Mouse (Mus musculus): Measurements from ENCODE around the gene Polg2. TPM values are rescaled to one million over a fixed set of nuclear protein-coding genes. Genes with fewer than 3 reads are reported as not detected.

Polg2 gene
- 8.6 and 9.9 TPM in 2 replicates for polyA plus RNA-seq (2014; fragmentation: Nextera tagmentation; extraction: Ambion mirVana)

DNA sequence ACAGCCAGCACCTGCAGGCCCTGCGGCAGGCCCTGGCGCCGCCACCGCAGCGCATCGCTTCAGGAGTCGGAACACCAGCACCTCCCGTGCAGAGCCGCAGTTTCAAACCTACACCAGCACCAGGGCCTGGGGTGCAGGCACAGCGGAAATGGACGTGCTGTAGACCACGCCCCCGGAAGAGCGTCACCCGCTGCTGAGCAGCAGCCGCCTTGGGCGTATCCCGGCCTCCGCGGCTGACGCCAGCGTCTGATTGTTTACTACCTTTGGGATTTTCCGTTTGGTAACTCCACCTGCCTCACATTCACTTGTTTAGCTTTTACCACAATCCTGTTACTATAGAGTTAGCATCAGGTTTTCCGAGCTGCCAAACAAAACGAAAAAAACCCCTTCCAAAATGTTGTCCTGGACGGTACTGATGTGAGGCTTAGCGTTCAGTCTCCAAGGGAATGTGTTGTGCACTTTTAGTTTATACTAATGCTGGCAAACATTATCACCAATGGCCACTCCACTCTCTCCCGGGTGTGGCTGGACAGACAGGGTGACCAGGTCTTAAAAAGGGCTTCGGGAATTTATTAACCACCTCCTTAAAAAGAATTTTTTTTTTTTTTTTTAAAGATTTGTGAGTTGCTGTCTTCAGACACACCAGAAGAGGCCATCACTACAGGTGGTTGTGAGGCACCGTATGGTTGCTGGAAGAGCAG lies at the start of gene Polg2:
Polg2 (minus strand) TSS at position 150 of the 701 bp plus-strand sequence.
- ATAC-seq (ENCODE audit: insufficient read depth) = peak; percentile 99
- Histone ChIP-seq H3K4me3 (ENCODE audit: low read depth, low read length) (peak within 1 kb of the TSS; percentile 79), H3K4me1 (ENCODE audit: insufficient read depth) (no peaks in the 10 kb centered on the region), H3K36me3 (ENCODE audit: insufficient read depth) (peaks cover 67% of the 10 kb centered on the region), H3K27me3 (ENCODE audit: insufficient read depth, low read length) (no peaks in the 10 kb centered on the region), H3K9ac (peak within 1 kb of the TSS; percentile 92), H3K27ac (ENCODE audit: low read depth) (peak within 1 kb of the TSS; percentile 95), H3K4me2 (peak within 1 kb of the TSS; percentile 81), H3K9me3 (ENCODE audit: low read depth, low read length) (no peaks in the 10 kb centered on the region)
- DNase-seq = peak; percentile 98
- TF ChIP-seq CTCF (IDR thresholded peaks at IDR 0.05; ENCODE audit: low read depth) = no peak
- under 1% methylated on average over 30 of the region's 30 CpGs for WGBS

DNA sequence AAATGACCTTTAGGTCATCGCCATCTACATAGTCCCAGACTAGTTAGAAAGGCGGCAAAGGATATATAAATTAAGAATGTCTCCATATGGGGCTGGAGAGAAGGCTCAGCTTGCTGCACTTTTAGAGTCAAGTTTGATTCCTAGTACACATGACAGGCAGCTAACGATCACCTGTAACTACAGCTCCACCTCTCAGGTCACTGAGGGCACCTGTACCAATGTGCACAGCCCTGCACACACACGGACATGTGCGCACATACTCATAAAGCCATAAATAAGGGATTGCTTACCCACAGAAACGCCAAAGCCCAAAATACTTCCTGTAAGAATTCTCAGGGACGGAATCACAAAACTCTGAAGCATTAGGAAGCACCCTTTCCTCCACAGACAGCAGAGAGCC lies 48.7 kb upstream of the Polg2 start:
- no peaks in the 10 kb centered on the region for H3K27me3 ChIP-seq (ENCODE audit: insufficient read depth, low read length)
- no peak overlapping the region for H3K9ac ChIP-seq
- H3K36me3 ChIP-seq (ENCODE audit: insufficient read depth) = peaks cover 74% of the 10 kb centered on the region
- ATAC-seq (ENCODE audit: insufficient read depth) = no peak
- H3K27ac ChIP-seq (ENCODE audit: low read depth) = no peak overlapping the region
- no peak for DNase-seq
- H3K4me2 ChIP-seq = no peak overlapping the region
- no peaks in the 10 kb centered on the region for H3K9me3 ChIP-seq (ENCODE audit: low read depth, low read length)
- WGBS = 96% methylated on average over 7 of the region's 7 CpGs
- no peaks in the 10 kb centered on the region for H3K4me1 ChIP-seq (ENCODE audit: insufficient read depth)
- TF ChIP-seq CTCF (IDR thresholded peaks at IDR 0.05; ENCODE audit: low read depth) = no peak
- H3K4me3 ChIP-seq (ENCODE audit: low read depth, low read length) = no peak overlapping the region

DNA sequence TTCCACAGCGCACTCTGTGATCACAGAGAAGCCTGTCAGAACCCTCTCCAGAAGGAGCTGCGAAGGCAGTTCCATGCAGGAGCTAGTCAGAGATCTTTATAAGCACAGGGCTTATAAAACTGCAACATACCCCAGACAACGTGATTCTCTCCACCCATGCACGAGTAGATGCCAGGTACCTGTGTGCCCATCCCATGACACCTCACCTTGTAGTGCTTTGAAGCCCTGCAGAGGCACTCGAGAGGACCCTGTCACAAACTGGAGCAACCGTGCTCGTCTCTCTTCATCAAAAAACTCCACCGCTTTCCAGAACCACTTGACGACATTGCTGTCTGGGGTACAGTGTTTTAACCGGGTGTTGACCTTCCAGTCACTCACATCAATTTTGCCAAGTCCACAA lies 45.1 kb upstream of the Polg2 start:
- no peak overlapping the region for H3K4me3 ChIP-seq (ENCODE audit: low read depth, low read length)
- H3K36me3 ChIP-seq (ENCODE audit: insufficient read depth) = peaks cover 80% of the 10 kb centered on the region
- no peak overlapping the region for H3K27ac ChIP-seq (ENCODE audit: low read depth)
- ATAC-seq (ENCODE audit: insufficient read depth) (no peak), DNase-seq (no peak)
- TF ChIP-seq CTCF (IDR thresholded peaks at IDR 0.05; ENCODE audit: low read depth) = no peak
- H3K27me3 ChIP-seq (ENCODE audit: insufficient read depth, low read length) = no peaks in the 10 kb centered on the region
- no peak overlapping the region for H3K4me2 ChIP-seq
- 80% methylated on average over 10 of the region's 10 CpGs for WGBS
- H3K9ac ChIP-seq = no peak overlapping the region
- peaks cover 3% of the 10 kb centered on the region; the same call in 1 of the 2 replicates for H3K4me1 ChIP-seq (ENCODE audit: insufficient read depth)
- no peaks in the 10 kb centered on the region for H3K9me3 ChIP-seq (ENCODE audit: low read depth, low read length)

DNA sequence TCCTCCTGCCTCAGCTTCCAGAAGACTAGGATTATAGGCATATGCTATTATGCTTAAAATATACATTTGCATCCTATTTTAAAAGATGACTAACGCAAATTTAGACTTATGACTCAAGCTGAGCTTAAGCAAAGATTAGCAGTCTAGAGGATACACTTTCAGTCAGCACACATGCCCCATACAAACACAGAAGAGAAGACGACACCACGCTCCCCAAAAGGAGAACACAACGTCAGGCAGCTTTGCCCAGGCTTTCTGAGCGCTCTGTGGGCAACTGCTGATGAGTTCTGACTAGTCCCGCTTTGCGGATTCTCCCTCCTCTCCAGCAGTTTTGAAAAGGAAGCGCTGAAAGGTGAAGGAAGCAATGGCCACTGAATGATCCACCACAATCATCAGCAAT lies 44.4 kb upstream of the Polg2 start:
- Histone ChIP-seq H3K36me3 (ENCODE audit: insufficient read depth) (peaks cover 82% of the 10 kb centered on the region), H3K4me2 (no peak overlapping the region), H3K4me3 (ENCODE audit: low read depth, low read length) (no peak overlapping the region), H3K4me1 (ENCODE audit: insufficient read depth) (peaks cover 3% of the 10 kb centered on the region; the same call in 1 of the 2 replicates), H3K27ac (ENCODE audit: low read depth) (no peak overlapping the region), H3K27me3 (ENCODE audit: insufficient read depth, low read length) (no peaks in the 10 kb centered on the region), H3K9ac (no peak overlapping the region), H3K9me3 (ENCODE audit: low read depth, low read length) (no peaks in the 10 kb centered on the region)
- WGBS = 87% methylated on average over 8 of the region's 8 CpGs
- ATAC-seq (ENCODE audit: insufficient read depth) (no peak), DNase-seq (no peak)
- no peak for TF ChIP-seq CTCF (IDR thresholded peaks at IDR 0.05; ENCODE audit: low read depth)

DNA sequence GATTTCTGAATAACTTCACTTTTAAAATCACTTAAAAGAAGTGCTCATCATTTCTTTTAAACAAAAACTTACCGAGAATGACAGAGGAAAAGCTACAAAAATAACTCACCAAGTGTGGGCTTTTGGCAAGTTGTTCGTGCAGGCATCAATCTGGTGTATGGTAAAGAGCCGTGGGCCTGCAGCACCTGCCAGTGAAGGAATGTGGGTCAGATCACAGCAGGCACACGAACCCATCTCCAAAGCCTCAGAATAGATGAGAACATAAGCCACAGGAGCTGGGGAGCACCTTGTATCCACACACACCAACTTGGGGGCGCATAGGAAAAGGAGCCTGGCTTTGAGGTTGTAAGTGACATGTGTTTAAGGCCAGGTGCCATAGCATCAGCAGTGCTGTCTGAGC lies 43.6 kb upstream of the Polg2 start:
- 85% methylated on average over 5 of the region's 5 CpGs for WGBS
- Histone ChIP-seq H3K9me3 (ENCODE audit: low read depth, low read length) (no peaks in the 10 kb centered on the region), H3K9ac (no peak overlapping the region), H3K4me1 (ENCODE audit: insufficient read depth) (peaks cover 3% of the 10 kb centered on the region; the same call in 1 of the 2 replicates), H3K27me3 (ENCODE audit: insufficient read depth, low read length) (no peaks in the 10 kb centered on the region), H3K4me3 (ENCODE audit: low read depth, low read length) (no peak overlapping the region), H3K4me2 (no peak overlapping the region), H3K27ac (ENCODE audit: low read depth) (no peak overlapping the region), H3K36me3 (ENCODE audit: insufficient read depth) (peaks cover 81% of the 10 kb centered on the region)
- TF ChIP-seq CTCF (IDR thresholded peaks at IDR 0.05; ENCODE audit: low read depth) = no peak
- ATAC-seq (ENCODE audit: insufficient read depth) (no peak), DNase-seq (no peak)

DNA sequence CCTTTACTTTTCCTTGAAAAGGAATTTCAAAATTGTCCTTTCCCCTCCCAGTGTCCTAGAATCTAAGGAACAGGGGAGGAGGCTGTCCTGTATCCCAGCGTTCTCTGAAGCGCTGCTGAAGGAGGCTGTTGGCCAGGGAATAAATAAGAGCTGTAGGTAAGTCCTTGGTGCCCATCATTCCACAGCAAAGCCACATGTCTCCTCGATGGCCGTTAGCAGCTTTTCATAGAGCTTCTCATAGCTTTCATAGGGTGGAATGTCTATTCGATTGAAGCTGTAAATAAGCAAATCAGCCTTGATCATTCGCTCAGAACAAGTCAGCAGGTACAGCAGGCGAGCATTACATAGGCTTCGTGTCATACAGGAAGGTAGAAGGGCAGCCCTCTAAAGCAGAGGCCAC lies 43.2 kb upstream of the Polg2 start:
- 86% methylated on average over 8 of the region's 8 CpGs for WGBS
- H3K27ac ChIP-seq (ENCODE audit: low read depth) = no peak overlapping the region
- no peaks in the 10 kb centered on the region for H3K9me3 ChIP-seq (ENCODE audit: low read depth, low read length)
- ATAC-seq (ENCODE audit: insufficient read depth) = no peak
- no peak overlapping the region for H3K9ac ChIP-seq
- H3K27me3 ChIP-seq (ENCODE audit: insufficient read depth, low read length) = no peaks in the 10 kb centered on the region
- peaks cover 3% of the 10 kb centered on the region; the same call in 1 of the 2 replicates for H3K4me1 ChIP-seq (ENCODE audit: insufficient read depth)
- peaks cover 81% of the 10 kb centered on the region for H3K36me3 ChIP-seq (ENCODE audit: insufficient read depth)
- TF ChIP-seq CTCF (IDR thresholded peaks at IDR 0.05; ENCODE audit: low read depth) = no peak
- H3K4me2 ChIP-seq = no peak overlapping the region
- DNase-seq = no peak
- H3K4me3 ChIP-seq (ENCODE audit: low read depth, low read length) = no peak overlapping the region

DNA sequence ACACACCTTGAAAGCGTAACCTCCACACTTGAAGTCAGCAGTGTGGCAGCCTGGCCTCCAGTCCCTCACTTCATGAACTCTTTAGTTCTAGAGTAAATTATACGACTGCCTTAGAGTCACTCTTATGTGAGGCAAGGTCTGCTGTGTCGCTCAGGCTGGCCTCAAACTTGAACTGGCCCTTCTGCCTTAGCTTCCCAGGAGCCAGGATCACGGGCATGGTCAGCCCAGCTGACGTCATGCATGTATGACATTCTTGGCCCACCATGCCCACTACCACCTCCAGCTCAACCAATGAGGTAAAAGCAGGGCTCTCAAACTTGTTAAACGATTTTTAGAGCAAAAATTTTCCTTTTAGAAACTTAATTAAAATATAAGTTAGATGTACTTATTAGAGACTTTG lies 42.1 kb upstream of the Polg2 start:
- ATAC-seq (ENCODE audit: insufficient read depth) = no peak
- H3K4me1 ChIP-seq (ENCODE audit: insufficient read depth) = peaks cover 3% of the 10 kb centered on the region; the same call in 1 of the 2 replicates
- H3K4me3 ChIP-seq (ENCODE audit: low read depth, low read length) = no peak overlapping the region
- no peaks in the 10 kb centered on the region for H3K9me3 ChIP-seq (ENCODE audit: low read depth, low read length)
- peaks cover 87% of the 10 kb centered on the region for H3K36me3 ChIP-seq (ENCODE audit: insufficient read depth)
- TF ChIP-seq CTCF (IDR thresholded peaks at IDR 0.05; ENCODE audit: low read depth) = no peak
- no peak overlapping the region for H3K9ac ChIP-seq
- no peak for DNase-seq
- H3K4me2 ChIP-seq = no peak overlapping the region
- 0 out of 2 replicates have a peak overlapping the region, but pooled peaks have one; percentile 39 for H3K27ac ChIP-seq (ENCODE audit: low read depth)
- 75% methylated on average over 6 of the region's 6 CpGs for WGBS
- no peaks in the 10 kb centered on the region for H3K27me3 ChIP-seq (ENCODE audit: insufficient read depth, low read length)
